Mouse (Mus musculus): ENCODE data around the gene Tbc1d8b. TPM values are rescaled to one million over a fixed set of nuclear protein-coding genes. Genes with fewer than 3 reads are reported as not detected.

Tbc1d8b gene
- polyA plus RNA-seq, 1 experiment from 2014 or later: 0.65 TPM

DNA sequence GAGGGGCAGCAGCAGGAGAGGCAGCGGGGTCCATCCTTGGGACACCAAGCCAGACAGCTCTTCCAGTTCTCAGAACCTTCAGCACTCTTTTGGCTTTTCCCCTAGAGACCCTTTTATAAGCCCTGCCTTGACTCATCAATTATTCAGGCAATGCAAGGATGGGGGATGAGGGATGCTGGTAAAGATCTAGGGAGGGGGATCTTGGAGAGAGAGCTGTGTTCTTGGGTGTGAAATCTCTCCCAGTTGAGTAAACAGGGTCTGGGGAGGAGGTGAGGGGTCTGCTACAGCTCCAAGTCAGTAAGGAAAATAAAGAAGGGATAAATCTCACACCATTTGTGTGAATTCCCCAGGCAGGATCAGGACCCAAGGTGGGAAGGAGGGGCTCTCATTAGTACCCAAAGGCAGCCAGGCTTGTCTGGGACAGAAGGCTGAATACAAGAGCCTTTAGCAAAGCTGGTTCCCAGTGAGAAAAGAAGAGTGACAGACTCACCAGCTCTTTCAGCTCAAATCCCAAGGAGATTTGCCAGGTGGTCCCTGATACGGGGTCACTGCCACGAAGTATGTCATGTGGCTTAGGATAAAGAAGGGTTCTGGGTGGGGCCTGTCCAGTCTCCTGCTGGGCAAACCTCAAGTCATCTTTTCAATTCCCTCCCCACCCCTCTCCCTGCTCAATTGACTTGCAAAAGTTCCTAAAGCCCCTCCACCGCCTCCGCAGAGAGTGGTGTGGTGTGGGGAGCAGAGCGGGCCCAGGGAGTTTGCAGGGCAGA, 97.7 kb downstream of the Tbc1d8b start, which contains the start of gene Ripply1:
TSS of gene Ripply1 (minus strand) at position 76 of the 767 bp plus-strand sequence.
- no peak for ATAC-seq (replicated peaks)
- H3K4me1 ChIP-seq: no peaks in the 10 kb centered on the region
- H3K27me3 ChIP-seq (replicated peaks): peaks cover 15% of the 10 kb centered on the region
- H3K9ac ChIP-seq: no peak within 1 kb of the TSS
- WGBS: 23% methylated on average over 6 of the region's 6 CpGs
- H3K27ac ChIP-seq: no peak within 1 kb of the TSS
- no peaks in the 10 kb centered on the region for H3K36me3 ChIP-seq (replicated peaks)
- H3K4me3 ChIP-seq: no peak within 1 kb of the TSS
- no peak within 1 kb of the TSS for H3K4me2 ChIP-seq
- H3K9me3 ChIP-seq: no peaks in the 10 kb centered on the region

DNA sequence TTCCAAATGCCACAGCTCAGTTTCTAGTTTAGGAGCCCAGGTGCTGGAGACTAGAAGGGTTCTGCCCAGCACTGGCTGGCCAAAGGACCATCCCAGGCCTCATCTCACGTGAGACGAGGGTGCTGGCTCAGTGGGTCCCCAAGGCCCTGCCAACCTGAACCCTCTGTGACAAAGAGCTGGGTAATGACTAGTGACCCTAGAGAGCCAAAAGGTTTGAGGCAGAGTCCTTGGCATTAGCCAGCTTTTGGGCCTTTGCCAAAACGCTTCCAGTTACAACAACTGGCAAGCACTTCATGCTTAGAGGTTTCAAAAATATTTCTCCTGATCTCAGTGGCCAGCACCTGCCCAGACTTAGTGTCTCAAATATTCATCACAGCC, 98.2 kb downstream of the Tbc1d8b start:
- H3K9me3 ChIP-seq: no peaks in the 10 kb centered on the region
- no peak overlapping the region for H3K4me3 ChIP-seq
- WGBS: 29% methylated on average over 3 of the region's 3 CpGs
- H3K36me3 ChIP-seq (replicated peaks): no peaks in the 10 kb centered on the region
- no peak overlapping the region for H3K9ac ChIP-seq
- H3K27ac ChIP-seq: no peak overlapping the region
- H3K27me3 ChIP-seq (replicated peaks): peaks cover 15% of the 10 kb centered on the region
- no peak for ATAC-seq (replicated peaks)
- no peaks in the 10 kb centered on the region for H3K4me1 ChIP-seq
- no peak overlapping the region for H3K4me2 ChIP-seq

DNA sequence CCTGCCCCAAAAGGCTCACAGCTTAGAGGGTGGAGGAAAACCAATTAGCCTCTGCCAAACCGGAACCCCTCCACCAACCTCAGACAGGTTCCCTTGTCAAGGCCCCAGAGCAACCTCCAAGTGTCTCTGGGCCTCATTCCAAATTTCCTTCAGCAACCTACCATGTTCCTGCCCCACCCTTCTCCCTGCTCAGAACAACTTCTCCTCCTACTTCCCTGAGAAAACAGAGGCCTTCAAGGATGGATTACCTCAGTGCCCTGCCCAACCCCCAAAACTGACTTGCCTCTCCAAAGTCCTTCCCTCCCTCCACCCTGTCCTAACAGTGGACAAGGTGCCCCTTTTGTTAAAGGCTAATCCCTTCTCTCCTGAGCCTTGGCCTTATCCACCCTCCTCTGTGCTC, 101.0 kb downstream of the Tbc1d8b start:
- 39% methylated on average over 1 of the region's 1 CpGs for WGBS
- Histone ChIP-seq H3K4me3 (no peak overlapping the region), H3K9ac (no peak overlapping the region), H3K9me3 (no peaks in the 10 kb centered on the region), H3K4me2 (no peak overlapping the region), H3K27me3 (replicated peaks) (peaks cover 17% of the 10 kb centered on the region), H3K4me1 (no peaks in the 10 kb centered on the region), H3K36me3 (replicated peaks) (no peaks in the 10 kb centered on the region), H3K27ac (no peak overlapping the region)
- no peak for ATAC-seq (replicated peaks)

DNA sequence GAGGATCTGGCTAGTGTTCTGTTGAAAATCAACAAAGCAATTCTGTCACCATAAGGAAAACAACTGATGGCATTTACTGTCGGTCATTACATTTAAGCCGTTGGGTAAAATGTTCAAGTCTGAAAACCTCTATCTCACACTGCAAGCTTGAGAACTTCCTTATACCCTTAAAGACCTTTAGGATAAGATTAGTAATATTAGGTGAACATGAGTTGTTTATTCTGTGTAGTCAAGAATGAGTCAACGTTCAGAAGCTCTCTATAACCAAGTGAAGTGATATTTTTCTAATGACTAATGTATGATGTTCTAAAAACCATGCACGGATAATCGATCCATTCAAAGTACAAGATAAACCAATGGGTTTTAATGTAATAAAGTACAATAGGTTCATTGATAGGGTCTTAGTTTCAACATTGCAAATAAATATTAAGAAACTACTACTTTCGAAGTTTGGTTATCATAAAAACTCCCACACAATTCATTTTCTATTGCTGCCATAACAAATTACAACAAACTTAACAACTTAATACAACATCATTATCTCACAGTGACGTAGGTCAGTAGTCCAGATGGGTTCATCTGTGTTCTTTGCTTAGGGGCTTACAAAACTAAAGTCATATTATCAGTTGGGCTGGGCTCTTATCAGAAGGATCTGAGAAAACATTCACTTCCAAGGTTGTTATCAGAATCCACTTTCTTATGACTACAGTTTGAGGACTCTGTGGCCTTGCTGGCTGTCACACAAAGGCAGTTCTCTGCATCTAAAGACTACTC, 109.5 kb downstream of the Tbc1d8b start:
- ATAC-seq (replicated peaks): no peak
- 88% methylated on average over 7 of the region's 7 CpGs for WGBS
- Histone ChIP-seq H3K27me3 (replicated peaks) (peaks cover 16% of the 10 kb centered on the region), H3K36me3 (replicated peaks) (no peaks in the 10 kb centered on the region), H3K9ac (no peak overlapping the region), H3K4me1 (no peaks in the 10 kb centered on the region), H3K27ac (no peak overlapping the region), H3K9me3 (no peaks in the 10 kb centered on the region), H3K4me3 (no peak overlapping the region), H3K4me2 (no peak overlapping the region)

DNA sequence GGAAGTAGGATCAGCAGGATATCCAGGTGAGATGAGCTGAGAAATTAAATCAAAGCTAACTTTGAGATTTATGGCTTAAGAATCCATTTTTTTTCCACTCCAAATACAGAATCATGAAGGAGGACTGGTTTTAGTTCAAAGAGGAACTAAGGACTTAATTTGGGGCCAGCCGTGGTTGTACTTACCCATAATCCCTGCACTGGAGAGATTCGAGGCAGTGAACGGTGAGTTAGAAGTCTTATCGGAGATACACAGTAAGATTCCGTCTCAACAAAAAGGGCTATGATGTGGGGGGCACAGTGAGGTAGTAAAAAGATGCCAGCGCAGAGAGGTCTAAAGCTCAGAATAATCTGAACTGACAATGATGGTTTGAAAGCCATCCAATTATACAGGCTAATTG, 111.2 kb downstream of the Tbc1d8b start:
- WGBS: 52% methylated on average over 6 of the region's 6 CpGs
- Histone ChIP-seq H3K4me2 (no peak overlapping the region), H3K4me3 (no peak overlapping the region), H3K4me1 (no peaks in the 10 kb centered on the region), H3K9ac (no peak overlapping the region), H3K9me3 (no peaks in the 10 kb centered on the region), H3K27ac (no peak overlapping the region), H3K36me3 (replicated peaks) (no peaks in the 10 kb centered on the region), H3K27me3 (replicated peaks) (peaks cover 14% of the 10 kb centered on the region)
- ATAC-seq (replicated peaks): no peak

DNA sequence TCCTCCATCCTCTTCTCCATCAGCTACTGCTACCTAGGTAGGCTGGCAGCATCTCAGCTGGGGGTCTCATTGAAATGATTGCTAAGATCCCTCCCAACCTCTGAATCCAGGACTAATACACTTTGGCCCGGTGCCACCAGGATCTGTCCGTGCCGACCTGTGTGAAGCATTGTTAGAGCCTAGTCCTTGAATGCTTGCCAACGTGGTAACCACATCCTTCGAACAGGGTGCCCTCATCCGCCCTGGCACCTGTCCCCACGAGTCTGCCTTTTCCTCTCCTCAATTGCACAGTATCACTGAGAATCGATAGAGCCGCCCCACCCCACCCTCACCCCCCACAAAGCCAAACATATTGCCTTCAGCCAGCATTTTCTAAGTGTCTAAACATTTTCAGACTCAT, 113.1 kb downstream of the Tbc1d8b start:
- H3K4me2 ChIP-seq: no peak overlapping the region
- peaks cover 12% of the 10 kb centered on the region; the same call in 1 of the 2 replicates for H3K27me3 ChIP-seq (replicated peaks)
- H3K36me3 ChIP-seq (replicated peaks): no peaks in the 10 kb centered on the region
- H3K9ac ChIP-seq: no peak overlapping the region
- ATAC-seq (replicated peaks): no peak
- H3K4me3 ChIP-seq: no peak overlapping the region
- H3K4me1 ChIP-seq: no peaks in the 10 kb centered on the region
- no peak overlapping the region for H3K27ac ChIP-seq
- no peaks in the 10 kb centered on the region for H3K9me3 ChIP-seq
- 61% methylated on average over 9 of the region's 9 CpGs for WGBS

DNA sequence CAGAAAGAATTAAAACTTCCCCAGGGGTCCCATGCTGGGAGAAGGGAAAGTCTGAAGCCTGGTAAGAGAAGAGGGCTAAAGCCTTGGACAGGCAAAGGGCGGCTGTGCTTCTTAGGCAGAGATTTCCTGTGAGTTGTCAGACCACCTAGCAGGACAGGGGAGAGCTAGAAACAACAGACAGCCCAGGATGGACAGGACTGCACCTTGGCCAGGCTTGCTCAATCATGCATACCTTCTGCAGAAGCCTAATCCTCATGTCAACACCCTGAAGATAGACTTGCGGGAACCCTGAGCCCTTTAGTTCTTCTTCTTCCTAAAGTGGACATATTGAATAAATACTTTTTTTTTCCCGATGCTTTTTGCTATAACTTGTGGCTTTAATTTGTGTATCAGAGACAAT, 115.2 kb downstream of the Tbc1d8b start:
- ATAC-seq (replicated peaks): no peak
- H3K9ac ChIP-seq: no peak overlapping the region
- H3K36me3 ChIP-seq (replicated peaks): no peaks in the 10 kb centered on the region
- WGBS: 70% methylated on average over 3 of the region's 3 CpGs
- no peak overlapping the region for H3K4me2 ChIP-seq
- H3K4me1 ChIP-seq: no peaks in the 10 kb centered on the region
- H3K4me3 ChIP-seq: no peak overlapping the region
- H3K27ac ChIP-seq: no peak overlapping the region
- H3K27me3 ChIP-seq (replicated peaks): peaks cover 12% of the 10 kb centered on the region; the same call in 1 of the 2 replicates
- no peaks in the 10 kb centered on the region for H3K9me3 ChIP-seq

DNA sequence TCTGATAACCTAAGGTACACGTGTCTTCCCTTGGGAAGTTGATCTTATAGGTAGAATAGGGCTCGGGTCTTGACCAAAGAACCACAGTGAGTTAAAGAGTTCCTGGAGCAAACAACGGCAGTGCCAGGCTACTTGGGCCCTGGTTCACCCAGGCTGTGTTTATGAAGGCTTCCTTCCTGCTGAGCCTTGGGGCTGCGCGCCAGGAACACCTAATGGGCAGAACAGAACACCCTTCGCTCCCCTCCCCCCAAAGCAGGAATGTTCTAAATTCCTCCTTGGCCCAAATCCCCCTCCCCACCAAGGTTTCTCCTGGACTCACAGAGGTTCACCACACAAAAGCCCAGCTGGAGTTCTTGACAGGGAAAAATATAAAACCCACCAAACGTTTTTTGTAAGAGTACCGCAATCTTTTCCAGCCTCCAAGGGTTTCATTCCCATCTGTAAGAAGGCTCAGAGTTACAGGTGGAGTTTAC, 115.6 kb downstream of the Tbc1d8b start, which contains the start of gene Cldn2:
TSS of gene Cldn2 (plus strand) at position 423 of the 473 bp plus-strand sequence.
- no peak within 1 kb of the TSS for H3K9ac ChIP-seq
- ATAC-seq (replicated peaks): no peak
- no peak within 1 kb of the TSS for H3K27ac ChIP-seq
- H3K4me3 ChIP-seq: no peak within 1 kb of the TSS
- H3K9me3 ChIP-seq: no peaks in the 10 kb centered on the region
- peaks cover 10% of the 10 kb centered on the region; the same call in 1 of the 2 replicates for H3K27me3 ChIP-seq (replicated peaks)
- 73% methylated on average over 8 of the region's 8 CpGs for WGBS
- H3K4me2 ChIP-seq: no peak within 1 kb of the TSS
- H3K4me1 ChIP-seq: no peaks in the 10 kb centered on the region
- no peaks in the 10 kb centered on the region for H3K36me3 ChIP-seq (replicated peaks)

Other genes with a start within 250 kb of the Tbc1d8b start
- 0.97 and 1.1 TPM in 2 replicates for gene D330045A20Rik, start 204.6 kb upstream of the Tbc1d8b start, polyA plus RNA-seq (2015; fragmentation: Nextera tagmentation; extraction: Ambion mirVana)
- 5.3 and 5.6 TPM in 2 replicates for gene Rnf128, start 121.7 kb upstream of the Tbc1d8b start, polyA plus RNA-seq (2015; fragmentation: Nextera tagmentation; extraction: Ambion mirVana)
- not detected in 2 replicates for gene Gm15013, start 29.5 kb downstream of the Tbc1d8b start, polyA plus RNA-seq (2015; fragmentation: Nextera tagmentation; extraction: Ambion mirVana)
- not detected in 2 replicates for gene Ripply1, start 97.4 kb downstream of the Tbc1d8b start, polyA plus RNA-seq (2015; fragmentation: Nextera tagmentation; extraction: Ambion mirVana)
- gene Cldn2, start 115.8 kb downstream of the Tbc1d8b start, polyA plus RNA-seq (2015; fragmentation: Nextera tagmentation; extraction: Ambion mirVana): 0.59 and 0.77 TPM in 2 replicates
- gene Morc4, start 186.7 kb downstream of the Tbc1d8b start, polyA plus RNA-seq (2015; fragmentation: Nextera tagmentation; extraction: Ambion mirVana): 3.9 and 4.9 TPM in 2 replicates

Data from midbrain, embryonic 15.5 days (tissue).